Mouse (Mus musculus): ENCODE results near the gene Mfsd4b4.

GRCm38 (mm10) chr10:39912616-39913015 lies 13.6 kb upstream of the Mfsd4b4 start:
- TF ChIP-seq CTCF (IDR thresholded peaks at IDR 0.05; ENCODE audit: insufficient read depth, low read depth, low read length): no peak
- no peak for TF ChIP-seq POLR2A (IDR thresholded peaks at IDR 0.05; ENCODE audit: insufficient read depth, low read depth, low read length)
